Mouse (Mus musculus) cortical plate, adult 2 months (tissue): ENCODE measurements around the gene Jakmip3. TPM values are rescaled to one million over a fixed set of nuclear protein-coding genes. Genes with fewer than 3 reads are reported as not detected.
A peak's percentile ranks its signal among the peaks of the same experiment; 100 is the strongest.

Experiments
- H3K27ac ChIP-seq: fragments of 200-500 bp; 2 replicates; pipeline ENCODE4 v1.5.1; 2012; ENCODE audit warnings: low read length, control low read depth, inconsistent platforms; ENCODE audit not compliant: insufficient read depth
- H3K4me1 ChIP-seq: fragments of 200-500 bp; 2 replicates; pipeline ENCODE4 v1.6.1; 2011; ENCODE audit warnings: low read length; ENCODE audit not compliant: control insufficient read depth, insufficient read depth
- H3K4me3 ChIP-seq: fragments of 200-500 bp; 2 replicates; pipeline ENCODE4 v1.5.1; 2011; ENCODE audit warnings: mild to moderate bottlenecking, low read length, control low read depth; ENCODE audit not compliant: insufficient read depth
- CTCF ChIP-seq: fragments of 200-500 bp; IDR thresholded peaks from 2 replicates; pipeline ENCODE4 v1.5.1; 2011; ENCODE audit warnings: mild to moderate bottlenecking, control low read depth, low read length; ENCODE audit not compliant: insufficient read depth; ENCODE audit errors: extremely low read depth
- POLR2A ChIP-seq: fragments of 200-500 bp; IDR thresholded peaks from 2 replicates; pipeline ENCODE4 v1.6.1; 2011; ENCODE audit warnings: mild to moderate bottlenecking, low read length, control low read depth; ENCODE audit not compliant: insufficient read depth; ENCODE audit errors: extremely low read depth
- polyA plus RNA-seq: library from polyadenylated mRNA; depleted of rRNA; stranded (reverse); fragments of >200 nt; gene quantifications from 2 replicates; pipeline ENCODE4 v1.2.3, GENCODE M21; 2012

The Jakmip3 gene
- polyA plus RNA-seq, 1 experiment, result 50.2 TPM

DNA sequence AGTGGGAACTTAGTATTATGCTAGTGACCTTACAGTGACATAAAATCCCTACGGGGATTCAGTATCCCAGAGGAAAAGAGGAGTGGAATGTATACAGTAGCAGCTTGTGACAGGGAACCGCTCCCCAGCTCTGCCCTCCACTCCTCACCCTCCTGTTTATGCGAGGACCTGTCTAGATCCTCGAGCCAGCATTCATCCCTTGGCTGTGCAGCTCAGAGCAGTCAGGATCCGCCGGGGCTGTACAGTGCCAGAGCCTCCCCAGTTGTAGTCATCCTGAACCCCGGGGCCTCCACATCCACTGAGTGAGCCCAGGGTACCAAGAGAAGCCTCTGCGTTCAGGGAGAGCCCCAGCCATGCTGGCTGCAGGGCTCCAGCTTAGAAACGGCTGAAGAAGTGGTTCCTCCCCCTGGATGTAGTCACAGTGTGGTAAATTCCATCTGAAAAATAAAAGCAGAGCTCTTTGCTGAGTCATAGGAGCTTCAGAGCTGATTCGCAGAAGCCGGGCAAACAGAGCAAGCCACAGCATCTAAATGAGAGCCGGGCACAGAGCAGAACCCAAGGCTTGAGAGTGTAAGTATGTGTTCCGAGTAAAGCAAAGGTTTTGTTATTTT, 27.6 kb downstream of the Jakmip3 start:
- Histone ChIP-seq H3K4me1 (peaks cover 10% of the 10 kb centered on the region), H3K4me3 (peak overlapping the region; percentile 24), H3K27ac (peak overlapping the region; percentile 90)
- TF ChIP-seq POLR2A (peak; percentile 55; the same call in 1 of the 2 replicates), CTCF (no peak)

DNA sequence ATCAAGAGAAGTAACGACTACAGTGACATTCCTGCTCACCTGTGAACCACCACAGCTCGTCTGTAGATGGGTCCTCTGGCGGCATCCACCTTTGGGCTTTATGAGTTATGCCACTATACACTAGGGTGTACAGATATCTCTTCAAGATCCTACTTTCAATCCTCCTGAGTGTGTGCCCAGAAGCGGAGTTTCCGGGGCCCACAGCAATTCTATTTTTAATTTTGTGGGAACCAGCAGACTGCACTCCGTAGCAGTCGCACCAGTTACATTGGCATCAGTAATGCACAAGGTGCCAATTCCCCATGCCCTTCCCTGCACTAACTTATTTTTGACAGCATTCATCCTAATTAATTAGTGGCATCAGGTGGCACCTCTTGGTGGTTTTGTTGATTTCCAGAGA, 37.0 kb downstream of the Jakmip3 start:
- Histone ChIP-seq H3K4me1 (peaks cover 5% of the 10 kb centered on the region), H3K27ac (no peak overlapping the region), H3K4me3 (no peak overlapping the region)
- TF ChIP-seq POLR2A, result no peak
- TF ChIP-seq CTCF, result no peak

DNA sequence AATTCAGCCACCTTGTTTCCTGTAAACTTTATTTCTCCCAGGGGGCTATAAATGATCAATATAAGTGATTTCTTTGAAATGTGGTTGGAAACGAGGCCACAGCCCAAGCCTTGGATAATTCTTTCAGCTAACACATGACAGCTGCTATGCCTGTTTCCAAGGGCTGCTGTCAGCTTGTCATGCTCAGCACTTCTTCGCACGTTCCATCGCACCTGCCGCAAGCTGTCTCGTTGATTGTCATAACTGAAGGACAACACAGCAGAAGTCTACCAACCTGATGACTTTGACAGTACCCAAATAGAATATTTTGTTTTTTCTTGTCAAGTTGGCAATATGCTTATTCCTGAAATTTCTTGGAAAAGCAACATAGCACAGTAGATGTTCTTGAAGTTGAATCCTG, 44.0 kb downstream of the Jakmip3 start:
- Histone ChIP-seq H3K4me3 (no peak overlapping the region), H3K4me1 (0 out of 2 replicates have a peak, but pooled peaks cover 2% of the 10 kb centered on the region), H3K27ac (no peak overlapping the region)
- TF ChIP-seq POLR2A (no peak), CTCF (no peak)

DNA sequence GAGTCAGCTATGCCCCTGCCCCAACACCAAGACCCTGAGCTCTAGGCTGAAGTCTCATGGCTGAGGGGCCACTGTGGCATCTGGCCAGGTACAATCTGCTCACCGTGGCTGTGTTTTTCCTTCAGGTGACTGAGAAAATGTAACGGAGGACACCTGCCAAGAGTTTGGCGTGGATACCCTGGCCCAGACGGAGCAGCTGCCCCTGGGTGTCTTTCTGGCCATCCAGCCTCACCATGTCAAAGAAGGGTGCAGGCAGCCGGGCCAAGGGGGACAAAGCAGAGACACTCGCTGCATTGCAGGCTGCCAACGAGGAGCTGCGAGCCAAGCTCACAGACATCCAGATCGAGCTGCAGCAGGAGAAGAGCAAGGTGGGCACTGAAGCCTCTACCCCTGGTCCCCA, 48.6 kb downstream of the Jakmip3 start:
- Histone ChIP-seq H3K27ac (no peak overlapping the region), H3K4me1 (0 out of 2 replicates have a peak, but pooled peaks cover 2% of the 10 kb centered on the region), H3K4me3 (no peak overlapping the region)
- TF ChIP-seq POLR2A, result no peak
- TF ChIP-seq CTCF, result no peak

DNA sequence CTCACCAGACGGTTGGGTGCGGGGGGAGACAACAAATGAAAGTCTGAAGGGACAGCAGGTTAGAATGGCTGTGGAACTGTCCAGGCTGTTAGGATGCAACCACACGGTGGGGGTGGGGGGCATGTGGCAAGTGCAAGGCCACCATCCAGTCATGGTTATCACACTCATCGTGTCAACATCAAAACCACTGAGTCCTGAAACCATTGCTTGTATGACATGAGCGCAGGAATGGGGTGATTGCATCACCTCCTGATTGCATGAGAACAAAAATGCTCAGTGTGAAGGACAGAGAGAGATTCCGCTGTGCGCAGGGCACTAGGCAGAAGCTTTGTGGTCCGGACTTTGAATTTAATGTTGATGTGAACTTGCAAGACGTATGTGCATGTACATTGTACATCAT, 62.2 kb downstream of the Jakmip3 start:
- H3K4me3 ChIP-seq, result no peak overlapping the region
- no peak overlapping the region for H3K27ac ChIP-seq
- no peaks in the 10 kb centered on the region for H3K4me1 ChIP-seq
- no peak for TF ChIP-seq POLR2A
- no peak for TF ChIP-seq CTCF

DNA sequence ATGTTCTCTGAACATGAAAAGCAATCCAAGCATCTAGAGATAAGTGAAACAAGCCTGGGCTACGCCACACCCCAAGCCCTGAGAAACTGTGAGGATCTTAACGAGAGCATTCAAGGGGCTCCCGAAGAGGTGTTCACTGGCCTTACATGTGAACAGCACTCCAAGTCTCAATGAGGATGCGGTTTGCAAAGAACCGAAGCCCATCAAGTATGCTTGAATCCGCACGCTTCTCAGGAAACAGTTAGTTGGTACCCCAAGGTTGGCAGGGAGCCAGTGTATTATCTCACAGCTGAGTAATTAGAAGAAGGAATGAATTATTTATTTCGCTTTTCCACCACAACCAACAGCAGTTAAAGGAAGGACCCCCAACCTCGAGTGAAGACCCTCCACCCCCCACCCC, 62.7 kb downstream of the Jakmip3 start:
- TF ChIP-seq POLR2A (no peak), CTCF (no peak)
- Histone ChIP-seq H3K4me1 (no peaks in the 10 kb centered on the region), H3K27ac (no peak overlapping the region), H3K4me3 (no peak overlapping the region)

DNA sequence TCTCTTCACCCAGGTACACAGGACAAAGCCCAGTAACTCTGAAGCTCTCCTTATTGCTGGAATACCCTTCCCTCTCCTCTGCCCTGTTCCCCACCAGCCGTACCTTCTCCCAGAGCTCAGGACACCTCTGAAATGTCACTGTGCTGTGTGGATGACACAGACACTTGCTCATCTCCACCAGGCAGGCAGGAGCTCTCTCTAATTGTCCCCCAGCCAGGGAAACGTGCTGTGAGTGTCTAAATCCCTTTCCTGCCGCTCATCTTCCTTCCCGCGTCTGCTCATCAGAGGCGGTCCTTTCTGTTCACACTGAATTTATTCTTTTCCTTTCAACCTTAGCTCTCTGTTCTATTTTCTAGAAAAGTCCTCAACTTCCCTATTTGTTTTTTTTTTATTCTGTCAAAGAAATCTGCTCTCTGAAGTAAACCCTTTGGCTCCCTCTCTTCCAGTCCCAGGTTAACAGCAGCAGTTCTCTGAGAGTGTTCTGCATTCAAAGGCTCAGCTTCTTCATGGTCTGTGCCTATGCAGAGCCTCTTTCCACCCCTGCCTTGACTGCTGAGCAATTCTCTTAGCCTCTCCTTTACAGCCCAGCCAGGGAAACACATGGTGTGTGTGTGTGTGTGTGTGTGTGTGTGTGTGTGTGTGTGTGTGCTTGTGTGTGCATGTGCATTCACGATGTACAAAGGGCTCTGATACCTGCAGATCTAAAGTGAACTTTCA, 69.4 kb downstream of the Jakmip3 start:
- Histone ChIP-seq H3K4me1 (no peaks in the 10 kb centered on the region), H3K4me3 (no peak overlapping the region), H3K27ac (no peak overlapping the region)
- no peak for TF ChIP-seq POLR2A
- TF ChIP-seq CTCF, result no peak

DNA sequence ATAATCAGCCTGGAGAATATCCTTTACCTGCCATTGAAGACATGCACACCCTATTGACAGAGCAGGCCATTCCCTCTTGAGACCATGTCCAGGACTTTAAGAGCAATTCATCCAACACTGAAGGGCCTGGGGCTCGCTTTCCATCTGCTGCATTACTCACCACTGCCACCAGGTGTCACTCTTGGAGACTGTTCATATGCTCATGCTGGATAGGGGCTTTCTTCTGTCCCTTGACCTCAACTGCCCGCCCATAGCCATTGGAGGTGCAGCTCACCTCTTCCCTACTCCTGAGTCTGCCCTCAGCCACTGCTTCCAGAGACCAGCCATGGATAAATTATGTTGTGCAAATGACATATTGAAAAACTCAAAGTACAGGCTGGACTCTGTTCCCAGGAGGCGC, 70.5 kb downstream of the Jakmip3 start:
- Histone ChIP-seq H3K27ac (no peak overlapping the region), H3K4me1 (no peaks in the 10 kb centered on the region), H3K4me3 (no peak overlapping the region)
- TF ChIP-seq CTCF (peak; percentile 83), POLR2A (no peak)

DNA sequence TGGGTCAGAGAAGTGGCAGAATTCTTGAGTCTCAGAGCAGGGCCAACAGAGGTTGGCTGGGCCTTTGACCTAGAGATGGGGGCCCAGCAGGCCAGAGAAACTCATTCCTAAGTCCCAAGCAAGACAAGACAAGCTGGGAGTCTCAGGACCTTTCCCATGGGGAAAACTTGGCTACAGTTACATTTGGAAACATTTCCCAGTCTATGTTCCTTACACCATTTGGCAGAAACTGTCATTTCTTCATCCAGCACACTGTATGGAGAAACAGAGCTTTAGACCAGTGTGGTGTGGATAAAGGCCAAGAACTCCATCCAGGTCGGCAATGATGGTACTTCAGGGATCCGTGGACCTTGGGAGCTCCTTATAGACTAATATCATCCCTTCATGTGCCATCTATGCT, 71.1 kb downstream of the Jakmip3 start:
- Histone ChIP-seq H3K4me1 (no peaks in the 10 kb centered on the region), H3K27ac (no peak overlapping the region), H3K4me3 (no peak overlapping the region)
- TF ChIP-seq CTCF (no peak), POLR2A (no peak)

DNA sequence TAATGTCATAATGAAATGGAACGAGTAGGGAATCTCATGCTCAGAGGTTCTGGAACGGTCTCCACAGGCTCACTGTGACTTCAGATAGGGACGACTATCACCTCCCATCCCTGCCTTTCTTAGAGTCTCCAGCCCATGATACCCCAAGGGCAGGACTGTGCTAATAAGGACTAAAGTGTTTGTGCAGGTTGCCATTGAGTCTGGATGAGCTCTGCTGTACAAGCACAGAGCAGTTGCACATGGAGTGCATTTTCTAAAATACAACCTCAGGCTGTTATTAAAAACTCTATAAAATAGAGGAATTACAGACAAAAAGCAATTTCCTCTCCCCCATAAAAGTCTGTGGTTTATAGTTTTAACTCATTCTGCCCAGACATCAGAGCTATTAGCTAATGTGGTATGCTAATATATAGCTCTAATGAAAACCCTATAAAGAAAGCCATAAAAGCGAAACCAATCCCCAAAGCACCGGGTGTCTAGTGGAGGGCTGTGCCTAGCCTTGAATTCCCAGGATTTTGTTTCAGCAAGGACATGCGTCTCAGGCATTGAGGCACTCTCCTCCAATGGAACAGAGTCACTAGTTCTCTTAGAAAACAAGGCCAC, 72.3 kb downstream of the Jakmip3 start:
- 0 out of 2 replicates have a peak, but pooled peaks cover 4% of the 10 kb centered on the region for H3K4me1 ChIP-seq
- no peak overlapping the region for H3K27ac ChIP-seq
- no peak overlapping the region for H3K4me3 ChIP-seq
- TF ChIP-seq CTCF, result no peak
- TF ChIP-seq POLR2A, result no peak
